Mouse (Mus musculus) monocyte, adult 5-6 weeks (primary cell): Measurements from ENCODE around the gene Elovl5. TPM values are rescaled to one million over a fixed set of nuclear protein-coding genes. Genes with fewer than 3 reads are reported as not detected.
"Not testable (repeated sequence)": the region's sequence is repeated elsewhere in the genome, so short reads cannot be mapped to it uniquely, and the experiment has no call there.

ENCODE experiments used
- ATAC-seq: fragments of 153-309, 156-312 bp; replicated peaks from 2 replicates; pipeline ENCODE4 v1.8.0; 2017; ENCODE audit warnings: mild to moderate bottlenecking; ENCODE audit not compliant: low TSS enrichment, insufficient number of reproducible peaks, severe bottlenecking, poor library complexity, low FRiP score
- total RNA-seq: library from RNA; stranded (forward); fragments of 200-1000, 200-491, 200-594 nt; gene quantifications from 3 replicates; pipeline ENCODE4 v1.2.3, GENCODE M21; 2017

Gene Elovl5
- total RNA-seq, 1 experiment from 2014 or later, result 154 TPM

DNA sequence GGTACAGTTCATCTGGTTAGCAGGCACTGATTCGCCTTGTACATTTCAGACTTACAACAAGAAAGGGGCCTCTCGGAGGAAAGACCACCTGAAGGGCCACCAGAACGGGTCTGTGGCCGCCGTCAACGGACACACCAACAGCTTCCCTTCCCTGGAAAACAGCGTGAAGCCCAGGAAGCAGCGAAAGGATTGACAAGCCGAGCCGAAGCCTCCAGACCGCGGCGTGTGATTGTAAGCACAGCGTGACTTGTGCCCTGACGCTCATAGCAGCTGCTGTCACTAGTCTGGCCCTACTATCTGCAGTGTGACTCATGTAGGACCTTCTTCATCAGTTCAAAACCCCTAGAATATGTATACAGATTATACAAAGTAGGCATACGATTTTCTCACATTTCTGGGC lies 65.5 kb downstream of the Elovl5 start:
- no peak for ATAC-seq

DNA sequence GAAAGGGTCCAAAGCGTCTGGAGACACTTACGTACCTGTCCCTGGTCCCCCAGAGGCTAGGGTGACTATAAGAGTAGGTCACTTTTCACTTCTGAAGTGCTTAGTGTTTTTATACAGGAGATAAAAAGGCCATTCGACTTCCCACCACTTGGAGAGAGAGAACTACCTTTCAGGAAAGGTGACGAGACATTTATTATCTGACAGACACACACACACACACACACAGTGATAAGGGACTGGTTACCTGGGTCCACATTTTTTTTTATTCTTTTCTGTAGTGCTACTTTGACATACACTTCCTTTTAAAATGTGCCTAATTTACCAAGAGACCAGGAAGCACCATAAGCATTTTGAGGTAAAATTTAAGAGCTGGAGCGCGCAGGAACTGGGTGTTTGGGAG lies 66.4 kb downstream of the Elovl5 start:
- no peak for ATAC-seq

DNA sequence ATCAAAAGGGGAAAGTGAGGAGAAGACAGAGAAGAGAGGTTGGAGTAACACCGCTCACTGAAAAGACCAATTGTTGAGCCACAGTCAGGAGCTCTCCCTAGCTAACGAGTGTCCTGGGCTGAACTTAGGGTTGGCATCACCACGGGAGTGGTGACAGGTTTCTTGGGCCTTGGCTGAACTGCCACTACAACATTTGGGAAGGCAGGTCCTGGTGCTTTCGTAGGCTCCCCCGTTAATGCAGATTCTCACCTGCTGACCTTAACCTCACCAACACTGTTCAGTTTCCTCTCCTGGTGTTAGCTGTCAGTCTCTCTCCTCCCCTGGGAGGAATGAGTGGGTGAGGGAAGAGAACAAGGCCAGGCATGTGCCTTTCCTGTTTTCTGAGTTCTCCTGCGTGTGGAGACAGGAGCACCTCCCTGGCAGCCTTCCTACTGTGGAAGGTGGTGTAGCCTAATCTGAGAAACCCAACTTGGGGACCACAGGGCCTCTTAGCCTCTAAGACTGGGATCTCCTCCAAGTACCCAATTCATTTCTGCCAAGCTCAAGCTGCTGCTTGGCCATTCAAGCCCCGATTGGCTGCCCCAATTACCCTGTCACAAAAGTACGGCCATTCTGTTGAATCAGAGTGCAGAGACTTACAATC lies 69.1 kb downstream of the Elovl5 start:
- no peak for ATAC-seq

DNA sequence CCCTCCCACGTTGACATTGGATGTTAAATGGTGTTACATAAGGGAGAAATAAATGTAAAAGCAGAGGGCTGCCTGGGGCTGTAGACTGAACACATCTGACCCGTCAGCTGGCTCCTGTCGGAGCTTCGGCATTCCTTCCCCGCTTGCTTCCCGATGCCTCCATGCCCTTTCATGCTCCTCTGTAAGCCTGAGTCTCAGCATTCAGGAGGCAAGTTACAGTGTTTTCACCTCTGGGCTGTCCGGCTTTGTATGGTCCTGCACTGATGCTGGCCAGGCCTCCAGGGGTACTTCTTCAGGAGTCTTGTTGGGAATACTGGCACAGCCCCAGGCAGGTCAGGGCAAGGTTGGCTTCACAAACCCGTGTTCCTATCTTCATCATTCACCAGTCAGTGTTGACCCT lies 72.5 kb downstream of the Elovl5 start:
- no peak for ATAC-seq

- no peak for ATAC-seq
These were observed 73.1 kb downstream of the Elovl5 start for GRCm38 (mm10) chr9:77990278-77990677.

GRCm38 (mm10) chr9:77991650-77992049 lies 74.5 kb downstream of the Elovl5 start:
- no peak for ATAC-seq

GRCm38 (mm10) chr9:77992276-77992675 lies 75.1 kb downstream of the Elovl5 start:
- no peak for ATAC-seq

GRCm38 (mm10) chr9:77993101-77993500 lies 75.9 kb downstream of the Elovl5 start:
- no peak for ATAC-seq

DNA sequence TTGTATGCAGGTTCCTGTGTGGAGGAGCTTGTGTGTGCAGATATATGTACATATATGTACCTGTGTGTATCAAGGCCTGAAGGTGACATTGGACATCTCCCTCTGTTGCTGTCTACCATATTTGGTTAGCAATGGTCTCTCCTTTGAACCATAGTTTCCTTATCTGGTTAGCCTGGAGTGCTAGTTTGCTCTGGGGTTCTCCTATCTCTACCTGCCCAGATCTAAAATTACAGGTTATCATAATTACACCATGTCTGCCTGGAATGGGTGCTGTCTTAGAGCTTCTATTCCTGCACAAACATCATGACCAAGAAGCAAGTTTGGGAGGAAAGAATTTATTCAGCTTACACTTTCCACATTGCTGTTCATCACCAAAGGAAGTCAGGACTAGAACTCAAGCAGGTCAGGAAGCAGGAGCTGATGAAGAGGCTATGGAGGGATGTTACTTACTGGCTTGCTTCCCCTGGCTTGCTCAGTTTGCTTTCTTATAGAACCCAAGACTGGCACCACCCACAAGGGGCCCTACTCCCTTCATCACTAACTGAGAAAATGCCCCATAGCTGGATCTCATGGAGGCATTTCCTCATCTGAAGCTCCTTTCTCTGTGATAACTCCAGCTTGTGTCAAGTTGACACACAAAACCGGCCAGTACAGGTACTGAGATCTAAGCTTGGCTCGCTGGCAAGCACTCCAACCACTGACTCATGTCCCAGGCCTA lies 76.5 kb downstream of the Elovl5 start:
- ATAC-seq, result not testable (repeated sequence)

DNA sequence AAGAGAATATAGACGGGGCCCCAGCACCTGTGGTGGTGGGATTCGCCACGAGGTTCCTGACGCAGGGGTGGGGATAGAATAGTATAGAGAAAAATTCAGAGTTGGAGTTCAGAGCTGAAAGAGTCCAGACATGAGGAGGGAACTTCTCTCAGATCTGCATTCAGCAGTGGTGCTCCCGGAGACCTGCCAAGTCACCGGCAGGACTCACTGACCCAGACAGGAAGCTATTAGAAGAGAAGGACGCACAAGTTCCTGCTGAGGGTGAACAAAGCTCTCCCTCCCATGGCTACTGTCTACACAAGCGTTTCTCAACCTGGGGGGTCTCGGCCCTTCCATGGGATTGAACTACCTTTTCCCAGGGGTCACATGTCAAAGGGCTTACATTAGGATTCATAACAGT lies 78.1 kb downstream of the Elovl5 start:
- no peak for ATAC-seq

- ATAC-seq, result no peak
These were observed 83.7 kb downstream of the Elovl5 start for GRCm38 (mm10) chr9:78000586-78001500.

GRCm38 (mm10) chr9:78003278-78003677 lies 86.1 kb downstream of the Elovl5 start:
- no peak for ATAC-seq

DNA sequence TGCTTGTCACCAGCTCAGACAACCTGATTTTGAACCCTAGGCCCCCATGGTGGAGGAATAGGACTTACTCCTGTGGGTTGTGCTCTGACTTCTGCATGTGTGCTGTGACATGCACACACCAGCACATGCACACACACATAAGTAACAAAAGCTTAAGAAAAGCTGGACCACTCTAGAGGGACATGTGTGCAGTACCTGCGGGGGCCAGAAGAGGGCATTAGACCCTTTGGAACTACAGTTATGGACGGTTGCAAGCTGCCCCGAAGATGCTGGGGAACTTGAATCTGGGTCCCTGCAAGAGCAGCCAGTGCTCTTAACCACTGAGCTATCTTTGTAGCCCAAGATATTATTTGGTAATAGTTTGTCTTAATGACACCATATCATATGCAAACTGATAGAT lies 88.3 kb downstream of the Elovl5 start:
- peak; percentile 60 for ATAC-seq

DNA sequence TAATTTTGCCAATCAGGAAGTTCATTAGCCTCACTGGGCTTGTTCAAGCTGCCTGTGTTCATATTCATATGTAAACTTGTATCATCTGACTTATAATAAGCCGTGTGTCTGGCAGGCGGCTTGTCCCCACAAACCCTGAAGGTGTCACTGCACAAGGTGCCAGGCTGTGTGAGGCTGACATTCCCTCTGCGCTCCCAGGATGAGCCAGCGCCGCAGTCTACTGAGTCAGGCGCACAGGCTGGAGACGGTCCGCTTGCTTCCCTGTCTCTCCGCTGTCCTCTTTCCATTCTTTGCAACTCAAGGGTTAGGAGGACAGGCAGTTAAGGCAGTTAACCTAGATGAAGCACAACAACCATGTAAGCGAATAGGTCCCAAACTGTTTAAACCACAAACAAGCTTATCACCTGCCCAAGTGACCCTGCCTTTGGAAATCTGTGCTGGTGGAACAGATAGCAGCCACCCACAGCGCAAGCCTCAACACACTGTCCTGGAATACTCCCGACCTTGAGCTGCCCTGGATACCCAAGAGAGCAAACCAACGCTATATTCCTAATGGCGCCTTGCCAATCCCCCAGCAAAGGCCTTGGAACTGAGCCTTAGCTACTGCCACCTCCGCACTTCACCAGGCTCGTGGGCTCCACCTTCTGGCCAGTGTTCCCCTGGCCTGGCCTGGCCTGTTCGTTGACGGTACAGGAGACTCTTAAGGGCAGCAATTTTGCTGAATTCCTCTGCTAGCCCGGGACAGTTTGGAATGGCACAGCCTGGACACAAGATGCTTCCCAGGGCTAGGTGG lies 89.2 kb downstream of the Elovl5 start:
- peak; percentile 75 for ATAC-seq

- ATAC-seq, result no peak
These were observed 92.2 kb downstream of the Elovl5 start for GRCm38 (mm10) chr9:78009382-78009781.

- ATAC-seq, result no peak
These were observed 93.0 kb downstream of the Elovl5 start for GRCm38 (mm10) chr9:78010187-78010586.

- no peak for ATAC-seq
These were observed 93.5 kb downstream of the Elovl5 start for GRCm38 (mm10) chr9:78010707-78011106.

GRCm38 (mm10) chr9:78012066-78012465 lies 94.9 kb downstream of the Elovl5 start:
- no peak for ATAC-seq

- no peak for ATAC-seq
These were observed 95.5 kb downstream of the Elovl5 start for GRCm38 (mm10) chr9:78012681-78013080.
